Mouse (Mus musculus) midbrain, embryonic 12.5 days (tissue): ENCODE measurements around the gene Rsph10b. TPM values are rescaled to one million over a fixed set of nuclear protein-coding genes. Genes with fewer than 3 reads are reported as not detected.

Experiments
- ATAC-seq: fragments of 200-750 bp; cut with Nextera tagmentation; 2 replicates; pipeline ENCODE4 v1.8.0; 2017; ENCODE audit warnings: low read depth, moderate TSS enrichment, moderate library complexity; ENCODE audit not compliant: low FRiP score
- H3K27ac ChIP-seq: fragments of 300-500 bp; sonication (generic); replicated peaks from 2 replicates; pipeline ENCODE4 v1.5.1; 2016; ENCODE audit warnings: mild to moderate bottlenecking
- H3K27me3 ChIP-seq: fragments of 300-500 bp; sonication (generic); 2 replicates; pipeline ENCODE4 v1.6.1; 2016; ENCODE audit warnings: mild to moderate bottlenecking
- H3K36me3 ChIP-seq: fragments of 300-500 bp; sonication (generic); 2 replicates; pipeline ENCODE4 v1.6.1; 2016
- H3K4me1 ChIP-seq: fragments of 300-500 bp; sonication (generic); 2 replicates; pipeline ENCODE4 v1.6.1; 2016
- H3K4me2 ChIP-seq: fragments of 300-500 bp; sonication (generic); replicated peaks from 2 replicates; pipeline ENCODE4 v1.6.1; 2016; ENCODE audit warnings: mild to moderate bottlenecking, moderate library complexity
- H3K4me3 ChIP-seq: fragments of 300-500 bp; sonication (generic); 2 replicates; pipeline ENCODE4 v1.5.1; 2016; ENCODE audit warnings: mild to moderate bottlenecking
- H3K9ac ChIP-seq: fragments of 300-500 bp; sonication (generic); replicated peaks from 2 replicates; pipeline ENCODE4 v1.6.1; 2016; ENCODE audit warnings: mild to moderate bottlenecking, moderate library complexity
- H3K9me3 ChIP-seq: fragments of 300-500 bp; sonication (generic); 2 replicates; pipeline ENCODE4 v1.6.1; 2016; ENCODE audit warnings: mild to moderate bottlenecking
- WGBS: fragments of 180-500 bp; shearing (Covaris S2); methylation state at CpG from one replicate; pipeline ENCODE4 v1.1.7; 2016; 5-methylcytosine and 5-hydroxymethylcytosine counted together
- polyA plus RNA-seq: library from polyadenylated mRNA; unstranded; fragments of >200 nt; fragmentation: Nextera tagmentation; extraction: Ambion mirVana; gene quantifications from 2 replicates; pipeline ENCODE4 v1.2.1, GENCODE M21; 2016

Gene Rsph10b
- polyA plus RNA-seq, 1 experiment from 2014 or later: 0.82 TPM

DNA sequence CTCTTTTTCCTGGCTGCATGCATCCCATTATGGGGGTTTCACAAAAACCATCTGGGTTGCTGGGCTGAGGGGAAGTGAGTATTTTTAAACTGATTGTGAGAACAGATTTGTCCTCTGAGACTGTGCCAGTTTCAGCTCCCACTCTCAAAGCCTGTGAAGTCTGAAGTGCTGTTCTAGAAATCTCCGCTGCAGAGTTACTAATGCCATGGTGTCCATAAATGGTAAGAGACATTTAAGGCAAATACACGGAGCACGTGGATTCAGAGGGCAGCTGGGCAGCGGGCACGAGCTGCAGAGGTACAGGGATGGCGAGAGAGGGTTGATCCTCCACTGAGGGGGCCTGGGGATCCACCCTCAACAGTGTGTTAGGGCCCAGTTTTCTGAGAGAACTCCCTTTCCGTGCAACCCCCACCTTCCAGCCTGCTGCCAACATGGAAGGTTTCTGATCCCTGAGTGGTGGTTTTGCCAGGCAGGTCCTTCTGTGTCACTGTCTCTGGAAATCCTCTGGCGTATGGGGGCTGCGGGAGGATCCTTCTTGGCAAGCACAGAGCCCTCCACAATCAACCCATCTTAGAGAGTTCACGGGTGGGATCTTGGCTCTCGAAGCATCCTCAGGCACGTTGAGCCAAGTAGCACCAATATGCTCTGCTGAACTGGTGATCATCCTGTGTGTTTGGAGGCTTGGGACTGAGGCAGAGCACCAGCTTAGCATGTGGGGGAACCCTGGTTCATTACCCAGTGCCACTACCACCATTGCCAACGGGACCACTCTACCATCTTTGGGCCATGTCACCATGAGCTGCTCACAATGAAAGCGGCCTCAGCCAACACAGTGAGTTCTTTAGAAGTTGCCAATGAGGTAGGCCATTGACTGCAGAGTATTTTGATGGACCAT lies 10.6 kb downstream of the Rsph10b start:
- Histone ChIP-seq H3K9ac (no peak overlapping the region), H3K4me1 (no peaks in the 10 kb centered on the region), H3K4me3 (no peak overlapping the region), H3K9me3 (0 out of 2 replicates have a peak, but pooled peaks cover 4% of the 10 kb centered on the region), H3K4me2 (no peak overlapping the region), H3K36me3 (no peaks in the 10 kb centered on the region), H3K27ac (no peak overlapping the region), H3K27me3 (no peaks in the 10 kb centered on the region)
- WGBS: 89% methylated on average over 14 of the region's 14 CpGs
- no peak for ATAC-seq

GRCm38 (mm10) chr5:143948361-143948760 lies 15.5 kb downstream of the Rsph10b start:
- H3K9ac ChIP-seq: no peak overlapping the region
- no peak for ATAC-seq

GRCm38 (mm10) chr5:143950016-143950415 lies 17.2 kb downstream of the Rsph10b start:
- H3K9ac ChIP-seq: no peak overlapping the region
- no peaks in the 10 kb centered on the region for H3K9me3 ChIP-seq
- whole genome bisulfite sequencing: 42% methylated on average over 5 of the region's 5 CpGs
- H3K36me3 ChIP-seq: no peaks in the 10 kb centered on the region
- no peak overlapping the region for H3K27ac ChIP-seq
- no peak overlapping the region for H3K4me3 ChIP-seq
- no peaks in the 10 kb centered on the region for H3K27me3 ChIP-seq
- ATAC-seq: no peak
- no peak overlapping the region for H3K4me2 ChIP-seq
- no peaks in the 10 kb centered on the region for H3K4me1 ChIP-seq

More at GRCm38 (mm10) chr5:143948361-143948760, 15.5 kb downstream of the Rsph10b start:
- Histone ChIP-seq H3K36me3 (no peaks in the 10 kb centered on the region), H3K27ac (no peak overlapping the region), H3K9me3 (no peaks in the 10 kb centered on the region), H3K4me1 (no peaks in the 10 kb centered on the region), H3K27me3 (no peaks in the 10 kb centered on the region), H3K4me2 (no peak overlapping the region), H3K4me3 (no peak overlapping the region)
- 91% methylated on average over 12 of the region's 12 CpGs for WGBS

GRCm38 (mm10) chr5:143957101-143957500 lies 24.3 kb downstream of the Rsph10b start:
- H3K9me3 ChIP-seq: no peaks in the 10 kb centered on the region
- no peaks in the 10 kb centered on the region for H3K36me3 ChIP-seq
- H3K4me3 ChIP-seq: no peak overlapping the region
- H3K27me3 ChIP-seq: no peaks in the 10 kb centered on the region
- 88% methylated on average over 6 of the region's 6 CpGs for WGBS
- no peak for ATAC-seq
- no peak overlapping the region for H3K27ac ChIP-seq
- no peak overlapping the region for H3K9ac ChIP-seq
- H3K4me2 ChIP-seq: no peak overlapping the region
- no peaks in the 10 kb centered on the region for H3K4me1 ChIP-seq

DNA sequence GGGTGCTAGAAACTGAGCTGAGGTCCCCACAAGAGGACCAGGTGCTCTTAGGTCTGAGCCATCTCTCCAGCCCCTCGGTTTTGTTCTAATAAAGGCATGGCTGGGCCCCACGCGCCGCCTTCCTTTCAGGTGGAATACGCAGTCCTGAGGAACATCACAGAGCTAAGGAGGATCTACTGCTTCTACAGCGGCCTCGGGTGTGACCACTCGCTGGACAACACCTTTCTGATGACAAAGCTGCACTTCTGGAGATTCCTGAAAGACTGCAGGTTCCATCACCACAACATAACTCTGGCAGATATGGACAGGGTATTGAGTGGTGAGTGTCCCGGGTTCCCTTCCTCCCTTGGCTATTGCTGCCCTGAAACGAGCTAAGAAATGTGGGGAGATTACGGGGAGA lies 26.7 kb downstream of the Rsph10b start:
- Histone ChIP-seq H3K4me2 (no peak overlapping the region), H3K9me3 (no peaks in the 10 kb centered on the region), H3K9ac (no peak overlapping the region), H3K27me3 (no peaks in the 10 kb centered on the region), H3K4me1 (no peaks in the 10 kb centered on the region), H3K27ac (no peak overlapping the region), H3K4me3 (no peak overlapping the region), H3K36me3 (no peaks in the 10 kb centered on the region)
- no peak for ATAC-seq
- 95% methylated on average over 11 of the region's 11 CpGs for WGBS

DNA sequence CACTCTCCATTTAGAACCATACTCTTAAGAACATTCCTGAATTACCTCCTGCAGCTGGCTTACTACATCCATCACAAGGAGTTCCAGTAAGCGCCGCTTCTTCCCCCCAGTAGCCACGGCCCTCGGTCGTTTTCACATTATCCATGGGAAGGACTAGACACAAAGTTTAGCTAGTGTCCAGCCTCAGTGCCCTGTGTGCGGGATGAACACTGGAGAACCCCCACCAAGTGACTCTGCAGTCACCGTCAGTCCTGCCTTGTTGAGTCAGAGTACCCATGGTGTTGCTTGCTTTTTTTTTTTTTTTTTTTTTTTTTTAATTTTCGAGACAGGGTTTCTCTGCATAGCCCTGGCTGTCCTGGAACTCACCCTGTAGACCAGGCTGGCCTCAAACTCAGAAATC lies 28.3 kb downstream of the Rsph10b start:
- no peak overlapping the region for H3K9ac ChIP-seq
- no peaks in the 10 kb centered on the region for H3K27me3 ChIP-seq
- H3K36me3 ChIP-seq: no peaks in the 10 kb centered on the region
- no peaks in the 10 kb centered on the region for H3K4me1 ChIP-seq
- no peak overlapping the region for H3K4me2 ChIP-seq
- ATAC-seq: no peak
- H3K27ac ChIP-seq: no peak overlapping the region
- no peak overlapping the region for H3K4me3 ChIP-seq
- H3K9me3 ChIP-seq: no peaks in the 10 kb centered on the region
- 83% methylated on average over 8 of the region's 8 CpGs for WGBS

DNA sequence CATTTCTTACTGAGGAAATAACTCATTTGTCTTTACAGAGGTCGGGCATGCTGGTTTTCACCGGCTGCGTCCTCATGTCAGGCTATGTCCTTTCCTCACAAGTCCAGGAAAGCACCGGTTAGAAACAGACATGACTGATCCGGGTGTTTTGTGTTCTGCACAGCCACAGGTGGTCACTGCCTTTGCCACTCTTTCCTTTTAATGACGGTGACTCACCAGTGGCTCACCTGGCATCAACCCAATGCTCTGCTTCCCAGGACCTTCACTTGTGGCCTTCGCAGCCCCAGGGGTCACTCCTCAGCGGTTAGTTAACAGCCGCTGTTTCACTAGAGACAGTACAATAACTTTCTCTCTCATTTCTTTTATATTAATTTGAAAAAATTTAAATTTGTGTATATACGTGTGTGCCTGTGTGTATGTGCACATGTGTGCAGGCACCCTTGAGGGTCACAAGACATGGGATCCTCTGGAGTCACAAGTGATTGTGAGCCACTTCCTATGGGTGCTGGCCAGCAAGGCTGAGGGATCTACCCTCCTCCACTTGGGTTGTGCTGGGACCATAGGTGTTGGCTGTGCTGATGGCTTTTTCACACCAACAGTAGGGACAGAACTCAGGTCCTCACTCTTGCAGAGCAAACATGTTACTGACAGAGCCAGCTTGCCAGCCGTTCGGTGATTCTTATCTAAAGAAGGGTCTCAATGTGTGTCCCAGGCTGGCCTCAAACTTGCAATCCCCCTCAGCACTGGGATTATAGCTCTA lies 32.9 kb downstream of the Rsph10b start:
- no peak overlapping the region for H3K27ac ChIP-seq
- no peak overlapping the region for H3K9ac ChIP-seq
- no peaks in the 10 kb centered on the region for H3K9me3 ChIP-seq
- H3K4me1 ChIP-seq: no peaks in the 10 kb centered on the region
- no peaks in the 10 kb centered on the region for H3K36me3 ChIP-seq
- H3K4me2 ChIP-seq: no peak overlapping the region
- H3K27me3 ChIP-seq: no peaks in the 10 kb centered on the region
- no peak for ATAC-seq
- WGBS: 91% methylated on average over 12 of the region's 12 CpGs
- no peak overlapping the region for H3K4me3 ChIP-seq

DNA sequence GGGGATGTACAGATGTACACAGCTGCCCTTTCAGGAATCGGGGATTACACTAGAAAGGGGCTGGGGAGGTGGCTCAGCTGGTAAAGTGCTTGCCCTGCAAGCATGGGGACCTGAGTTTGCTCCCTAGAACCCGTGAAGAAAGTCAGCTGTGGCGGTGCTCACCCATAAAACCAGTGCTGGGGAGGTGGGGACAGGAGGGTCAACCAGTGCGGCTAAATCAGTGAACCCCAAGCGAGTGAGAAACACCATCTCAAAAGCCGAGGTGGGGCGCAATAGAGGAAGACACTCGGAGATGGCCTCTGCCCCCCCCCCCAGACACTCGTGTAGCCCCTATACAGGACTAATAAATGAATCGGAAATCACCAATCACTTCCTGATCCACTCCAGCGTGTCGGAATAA lies 33.8 kb downstream of the Rsph10b start:
- Histone ChIP-seq H3K9ac (no peak overlapping the region), H3K9me3 (no peaks in the 10 kb centered on the region), H3K27me3 (no peaks in the 10 kb centered on the region), H3K4me1 (no peaks in the 10 kb centered on the region), H3K27ac (no peak overlapping the region), H3K4me3 (no peak overlapping the region), H3K36me3 (no peaks in the 10 kb centered on the region), H3K4me2 (no peak overlapping the region)
- 88% methylated on average over 12 of the region's 12 CpGs for WGBS
- no peak for ATAC-seq

DNA sequence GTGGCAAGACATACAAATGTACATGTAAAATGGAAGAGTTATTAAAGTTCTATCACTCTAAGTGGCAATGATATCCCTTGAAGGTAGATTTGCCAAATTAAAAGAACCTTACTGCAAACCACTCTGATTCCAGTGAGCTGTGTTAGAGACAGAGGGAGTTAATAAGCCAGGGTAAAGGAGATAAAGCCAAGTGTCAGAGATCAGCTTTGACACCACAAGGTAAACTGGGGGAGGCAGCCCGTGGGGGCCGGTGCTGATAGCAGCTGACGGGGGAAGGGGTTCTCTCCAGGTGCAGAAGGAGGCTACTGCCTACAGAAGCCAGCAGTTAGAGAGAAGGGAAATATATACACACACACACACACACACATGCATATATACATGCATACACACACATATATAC lies 39.8 kb downstream of the Rsph10b start:
- no peak overlapping the region for H3K27ac ChIP-seq
- H3K9me3 ChIP-seq: no peaks in the 10 kb centered on the region
- no peaks in the 10 kb centered on the region for H3K27me3 ChIP-seq
- no peaks in the 10 kb centered on the region for H3K4me1 ChIP-seq
- ATAC-seq: no peak
- H3K4me3 ChIP-seq: no peak overlapping the region
- 69% methylated on average over 3 of the region's 3 CpGs for WGBS
- no peaks in the 10 kb centered on the region for H3K36me3 ChIP-seq
- H3K4me2 ChIP-seq: no peak overlapping the region
- no peak overlapping the region for H3K9ac ChIP-seq

DNA sequence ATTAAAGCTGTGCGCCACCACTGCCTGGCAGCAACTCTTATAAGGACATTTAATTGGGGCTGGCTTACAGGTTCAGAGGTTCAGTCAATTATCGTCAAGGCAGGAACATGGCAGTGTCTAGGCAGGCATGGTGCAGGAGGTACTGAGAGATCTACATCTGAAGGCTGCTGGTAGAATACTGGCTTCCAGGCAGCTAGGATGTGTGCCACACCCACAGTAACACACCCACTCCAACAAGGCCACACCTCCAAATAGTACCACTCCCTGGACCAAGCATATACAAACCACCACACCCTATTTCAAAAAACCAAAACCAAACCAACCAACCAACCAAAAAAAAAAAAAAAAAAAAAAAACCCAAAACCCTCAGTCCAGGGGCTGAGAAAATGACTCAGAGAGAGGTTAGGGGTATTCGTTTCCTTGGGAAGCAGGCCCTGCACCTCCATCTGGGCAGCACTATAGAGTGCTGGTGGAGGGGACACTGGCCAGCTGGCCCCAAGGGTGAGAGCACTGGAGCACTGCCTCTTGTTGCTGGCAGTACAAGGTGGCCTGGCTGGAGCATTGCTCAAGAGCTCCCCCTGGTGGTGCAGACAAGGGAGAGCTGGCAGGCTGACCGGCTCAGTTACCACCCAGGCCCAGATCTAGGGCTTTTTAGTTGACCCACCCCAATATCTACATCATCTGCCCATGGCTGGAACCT lies 42.2 kb downstream of the Rsph10b start:
- Histone ChIP-seq H3K36me3 (no peaks in the 10 kb centered on the region), H3K27ac (no peak overlapping the region), H3K4me3 (no peak overlapping the region), H3K9ac (no peak overlapping the region), H3K4me2 (no peak overlapping the region), H3K4me1 (no peaks in the 10 kb centered on the region), H3K27me3 (no peaks in the 10 kb centered on the region), H3K9me3 (no peaks in the 10 kb centered on the region)
- ATAC-seq: peak; percentile 70
- WGBS: 50% methylated on average over 4 of the region's 4 CpGs

GRCm38 (mm10) chr5:143975631-143975933 lies 42.7 kb downstream of the Rsph10b start:
- H3K27me3 ChIP-seq: no peaks in the 10 kb centered on the region
- no peak overlapping the region for H3K4me2 ChIP-seq
- no peaks in the 10 kb centered on the region; the same call in 1 of the 2 replicates for H3K4me1 ChIP-seq
- no peak for ATAC-seq
- H3K36me3 ChIP-seq: no peaks in the 10 kb centered on the region
- H3K27ac ChIP-seq: no peak overlapping the region
- WGBS: 65% methylated on average over 2 of the region's 2 CpGs
- no peak overlapping the region for H3K4me3 ChIP-seq
- H3K9ac ChIP-seq: no peak overlapping the region
- no peaks in the 10 kb centered on the region for H3K9me3 ChIP-seq

- H3K4me3 ChIP-seq: no peak overlapping the region
- no peak overlapping the region for H3K27ac ChIP-seq
- peaks cover 5% of the 10 kb centered on the region for H3K4me1 ChIP-seq
- no peaks in the 10 kb centered on the region for H3K36me3 ChIP-seq
- H3K9ac ChIP-seq: no peak overlapping the region
- no peaks in the 10 kb centered on the region for H3K27me3 ChIP-seq
- H3K4me2 ChIP-seq: no peak overlapping the region
- H3K9me3 ChIP-seq: no peaks in the 10 kb centered on the region
- no peak for ATAC-seq
- WGBS: 90% methylated on average over 11 of the region's 11 CpGs
These were observed 43.4 kb downstream of the Rsph10b start for GRCm38 (mm10) chr5:143976232-143976631.
